Mouse (Mus musculus): ENCODE measurements at regions not wholly inside any gene's neighbourhood (a gene's known extent, or its start where the extent isn't known, plus 50 kb on each side); places are given as distances from the start of the nearest gene placed in this dataset.

DNA sequence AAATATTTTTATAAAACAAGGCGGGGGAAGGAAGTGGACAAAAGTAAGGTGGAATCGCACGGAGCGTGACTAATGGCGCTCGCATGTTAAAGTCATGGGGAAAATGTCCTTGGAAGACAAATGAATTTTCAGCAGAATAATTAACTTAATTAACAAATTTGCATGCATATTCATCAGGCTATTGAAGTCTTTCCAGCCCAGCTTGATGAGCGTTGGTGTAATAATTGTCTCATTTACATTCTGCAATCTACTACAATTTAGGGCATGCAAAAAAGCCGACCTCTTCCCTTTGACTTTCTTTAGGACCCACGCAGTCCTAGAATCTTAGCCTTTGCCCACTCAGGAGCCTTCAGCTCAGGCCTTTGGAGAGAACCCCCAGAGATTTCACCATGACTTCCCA, 101.5 kb downstream of the Neurod6 start:
- TF ChIP-seq CTCF (IDR thresholded peaks at IDR 0.05) (no peak), POLR2A (IDR thresholded peaks at IDR 0.05; ENCODE audit: insufficient read depth, low read depth, low read length) (no peak)

Data from heart, adult 2 months (tissue).